Mouse (Mus musculus) ES-E14 (cell line): ENCODE measurements around the gene Slc10a1.

Experiments used
- CHD2 ChIP-seq: IDR thresholded peaks from 2 replicates; pipeline ENCODE4 v1.6.1; 2014; ENCODE audit warnings: mild to moderate bottlenecking, low read depth, low read length, inconsistent platforms
- HCFC1 ChIP-seq: IDR thresholded peaks from 2 replicates; pipeline ENCODE4 v1.6.1; 2012; ENCODE audit warnings: low read length, inconsistent platforms, borderline replicate concordance; ENCODE audit not compliant: insufficient read depth
- MAFK ChIP-seq: IDR thresholded peaks from 2 replicates; pipeline ENCODE4 v1.6.1; 2014; ENCODE audit warnings: mild to moderate bottlenecking, low read depth, low read length, inconsistent platforms; ENCODE audit not compliant: insufficient read depth
- ZC3H11A ChIP-seq: IDR thresholded peaks from 2 replicates; pipeline ENCODE4 v1.6.1; 2012; ENCODE audit warnings: low read depth, mild to moderate bottlenecking, inconsistent platforms, low read length, borderline replicate concordance
- ZNF384 ChIP-seq: IDR thresholded peaks from 2 replicates; pipeline ENCODE4 v1.6.1; 2012; ENCODE audit warnings: low read depth, low read length, inconsistent platforms

DNA sequence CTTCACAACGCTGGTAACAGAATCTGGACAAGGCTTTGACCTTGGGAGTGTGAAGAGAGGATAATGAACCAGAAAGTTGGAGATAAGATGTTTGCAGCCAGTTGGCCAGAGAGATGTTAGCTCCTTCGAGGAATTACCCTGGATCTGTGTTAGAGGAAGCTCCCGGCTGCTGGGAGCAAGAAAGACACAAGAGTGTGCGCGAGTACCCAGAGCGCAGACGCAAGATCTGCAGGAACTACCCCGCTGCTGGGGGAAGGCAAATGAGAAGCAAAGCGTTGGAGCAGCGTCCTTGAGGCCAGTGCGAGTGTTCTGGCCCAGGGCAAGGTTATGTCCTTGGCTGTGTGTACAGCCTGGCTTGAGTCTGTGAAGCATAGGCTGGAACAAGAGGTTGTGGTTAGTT is 45.0 kb upstream of the Slc10a1 start:
- no peak for TF ChIP-seq ZC3H11A
- no peak for TF ChIP-seq ZNF384
- no peak for TF ChIP-seq CHD2
- no peak for TF ChIP-seq HCFC1
- TF ChIP-seq MAFK: no peak
